Mouse (Mus musculus) cortical plate, adult 2 months (tissue): ENCODE results near the gene Dnajc5.

Experiments
- CTCF ChIP-seq: fragments of 200-500 bp; IDR thresholded peaks from 2 replicates; pipeline ENCODE4 v1.5.1; 2011; ENCODE audit warnings: mild to moderate bottlenecking, control low read depth, low read length; ENCODE audit not compliant: insufficient read depth; ENCODE audit errors: extremely low read depth
- POLR2A ChIP-seq: fragments of 200-500 bp; IDR thresholded peaks from 2 replicates; pipeline ENCODE4 v1.6.1; 2011; ENCODE audit warnings: mild to moderate bottlenecking, low read length, control low read depth; ENCODE audit not compliant: insufficient read depth; ENCODE audit errors: extremely low read depth

DNA sequence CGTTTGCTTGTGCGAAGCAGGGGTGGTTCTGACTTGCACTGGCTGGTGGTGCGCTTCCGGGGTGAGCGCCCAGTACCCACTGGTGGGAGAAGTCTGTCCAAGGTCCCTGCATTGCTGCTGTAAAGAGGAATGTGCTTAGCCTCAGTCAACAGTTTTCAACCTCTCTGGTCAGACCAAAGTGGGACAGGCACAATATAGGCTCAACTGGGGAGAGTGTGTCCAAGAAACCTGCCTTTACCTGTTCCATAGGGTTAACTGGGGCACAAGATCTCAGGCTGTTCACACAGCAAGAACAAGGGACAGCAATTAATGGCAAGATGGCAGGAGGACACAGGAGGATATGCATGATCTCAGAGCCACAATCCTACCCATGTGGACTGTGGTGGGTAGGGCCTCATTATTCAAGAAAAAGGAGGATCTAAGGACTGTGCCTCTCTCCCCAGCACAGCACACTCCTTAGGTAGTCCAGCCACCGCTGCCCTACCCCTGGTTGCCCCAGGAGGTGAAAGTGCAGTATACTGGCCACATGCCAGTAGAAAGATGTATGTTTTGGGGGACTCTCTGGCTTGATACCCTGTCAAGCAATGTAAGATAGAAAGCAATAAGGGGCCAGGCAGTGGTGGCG is 54.7 kb downstream of the Dnajc5 start:
- TF ChIP-seq CTCF, result no peak
- TF ChIP-seq POLR2A, result no peak
